Mouse (Mus musculus): ENCODE results near the gene Nrarp.

- TF ChIP-seq CTCF (IDR thresholded peaks at IDR 0.05; ENCODE audit: insufficient read depth, low read depth, low read length) (no peak), POLR2A (IDR thresholded peaks at IDR 0.05; ENCODE audit: insufficient read depth, low read depth, low read length) (no peak)
Observed at GRCm38 (mm10) chr2:25147398-25147797, 33.2 kb upstream of the Nrarp start.
